Mouse (Mus musculus) megakaryocyte, embryonic 14.5 days (primary cell): ENCODE data around the gene Ltbp1.

ENCODE experiments used
- FLI1 ChIP-seq: IDR thresholded peaks from 2 replicates; pipeline ENCODE4 v1.6.1; 2012; ENCODE audit warnings: low read length, inconsistent platforms, mixed read lengths
- GATA1 ChIP-seq: IDR thresholded peaks from 3 replicates; pipeline ENCODE4 v1.6.1; 2012; ENCODE audit warnings: mixed read lengths, low read length, inconsistent platforms, borderline replicate concordance

DNA sequence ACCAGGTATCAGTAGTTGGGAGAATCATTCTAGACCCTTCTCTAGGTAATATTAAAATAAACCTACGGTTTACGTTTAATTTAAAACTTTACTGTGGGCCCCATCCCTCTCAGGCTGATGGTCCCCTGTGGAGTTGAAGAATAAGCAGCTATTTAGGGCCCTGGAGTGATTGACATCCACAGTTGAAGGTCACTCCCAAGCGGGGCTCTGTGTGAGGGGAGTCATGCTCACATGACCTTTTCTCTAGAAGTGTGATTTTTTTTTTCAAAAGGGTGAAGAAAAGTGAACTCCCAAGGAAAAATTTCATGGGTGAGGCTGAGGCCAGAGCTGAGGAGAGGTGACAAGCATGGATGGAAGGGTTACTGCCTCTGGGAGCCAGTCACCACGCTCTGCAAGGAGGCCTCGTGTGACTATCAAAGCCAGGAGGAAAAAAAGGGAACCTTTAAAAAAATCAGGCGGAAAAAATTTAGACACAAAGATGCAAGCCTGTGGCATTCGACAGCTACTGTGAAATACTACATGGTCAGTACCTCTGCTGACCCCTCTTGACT, 38.0 kb upstream of the Ltbp1 start:
- TF ChIP-seq GATA1 (no peak), FLI1 (no peak)
